Mouse (Mus musculus): ENCODE measurements at regions not wholly inside any gene's neighbourhood (a gene's known extent, or its start where the extent isn't known, plus 50 kb on each side); places are given as distances from the start of the nearest gene placed in this dataset.
"Not testable (repeated sequence)": the region's sequence is repeated elsewhere in the genome, so short reads cannot be mapped to it uniquely, and the experiment has no call there.

- DNase-seq: no peak
These were observed 202.7 kb downstream of the Faxc start for GRCm38 (mm10) chr4:22133547-22134495.

GRCm38 (mm10) chr4:22140122-22140521, 209.0 kb downstream of the Faxc start:
- no peak for DNase-seq

- DNase-seq: no peak
These were observed 212.4 kb downstream of the Faxc start for GRCm38 (mm10) chr4:22143546-22143945.

GRCm38 (mm10) chr4:22144834-22145233, 212.5 kb upstream of the Fbxl4 start:
- not testable (repeated sequence) for DNase-seq

GRCm38 (mm10) chr4:22146648-22147409, 210.5 kb upstream of the Fbxl4 start:
- no peak for DNase-seq

- DNase-seq: no peak
These were observed 205.3 kb upstream of the Fbxl4 start for GRCm38 (mm10) chr4:22151899-22152493.

- DNase-seq: no peak
These were observed 204.3 kb upstream of the Fbxl4 start for GRCm38 (mm10) chr4:22152971-22153544.

- DNase-seq: no peak
These were observed 203.7 kb upstream of the Fbxl4 start for GRCm38 (mm10) chr4:22153620-22154019.

- DNase-seq: no peak
These were observed 170.9 kb upstream of the Fbxl4 start for GRCm38 (mm10) chr4:22186422-22186821.

- DNase-seq: no peak
These were observed 169.0 kb upstream of the Fbxl4 start for GRCm38 (mm10) chr4:22188141-22189006.

- no peak for DNase-seq
These were observed 160.8 kb upstream of the Fbxl4 start for GRCm38 (mm10) chr4:22196501-22196900.

- no peak for DNase-seq
These were observed 148.8 kb upstream of the Fbxl4 start for GRCm38 (mm10) chr4:22208531-22208930.

GRCm38 (mm10) chr4:22237640-22238039, 119.7 kb upstream of the Fbxl4 start:
- DNase-seq: no peak

GRCm38 (mm10) chr4:22250276-22250675, 107.1 kb upstream of the Fbxl4 start:
- not testable (repeated sequence) for DNase-seq

- no peak for DNase-seq
These were observed 93.4 kb upstream of the Fbxl4 start for GRCm38 (mm10) chr4:22263903-22264302.

- no peak for DNase-seq
These were observed 88.3 kb upstream of the Fbxl4 start for GRCm38 (mm10) chr4:22269064-22269463.

- DNase-seq: no peak
These were observed 83.2 kb upstream of the Fbxl4 start for GRCm38 (mm10) chr4:22274178-22274577.

- no peak for DNase-seq
These were observed 74.6 kb upstream of the Fbxl4 start for GRCm38 (mm10) chr4:22282536-22283323.

- DNase-seq: no peak
These were observed 65.2 kb upstream of the Fbxl4 start for GRCm38 (mm10) chr4:22292169-22292568.

GRCm38 (mm10) chr4:22300206-22300605, 57.1 kb upstream of the Fbxl4 start:
- DNase-seq: no peak
